7 mouse cellular contexts compared by ENCODE assay signal in genomic region chrX:164419471-164419939, GRCm38 (mm10). TPM values are rescaled to one million over a fixed set of nuclear protein-coding genes. Genes with fewer than 3 reads are reported as not detected.
A peak's percentile ranks its signal among the peaks of the same experiment; 100 is the strongest.
DNase-seq lines count a peak whose midpoint lies in the region; ATAC-seq and TF ChIP-seq lines count a peak whose summit lies in the region.

TSS of gene Piga (plus strand) at chrX:164419787.

- H3K27ac ChIP-seq in embryonic facial prominence, embryonic 12.5 days, result peak within 1 kb of the TSS; percentile 57; the same call in 1 of the 2 replicates
- peak within 1 kb of the TSS; percentile 77 for H3K27ac ChIP-seq in kidney, adult 2 months (ENCODE audit: insufficient read depth, low read depth, low read length)
- H3K27ac ChIP-seq in limb, embryonic 12.5 days, result peak within 1 kb of the TSS; percentile 53; the same call in 1 of the 2 replicates
- H3K27ac ChIP-seq in midbrain, embryonic 15.5 days, result peak within 1 kb of the TSS; percentile 54
- H3K27ac ChIP-seq in spleen, adult 2 months (ENCODE audit: insufficient read depth, low read length), result peak within 1 kb of the TSS; percentile 57

- peak; percentile 76 for TF ChIP-seq POLR2A in kidney, adult 2 months (IDR thresholded peaks at IDR 0.05; ENCODE audit: low read depth, low read length)
- TF ChIP-seq POLR2A in spleen, adult 2 months (IDR thresholded peaks at IDR 0.05; ENCODE audit: low read depth, low read length), result peak; percentile 20; the same call in 1 of the 2 replicates

- no peak for TF ChIP-seq CTCF in kidney, adult 2 months (conservative IDR thresholded peaks at IDR 0.05; ENCODE audit: insufficient read depth, insufficient read length, low read depth, low read length)
- TF ChIP-seq CTCF in spleen, adult 2 months (IDR thresholded peaks at IDR 0.05; ENCODE audit: extremely low read depth, insufficient read depth, insufficient read length, insufficient replicate concordance), result no peak

- no peaks in the 10 kb centered on the region for H3K36me3 ChIP-seq in embryonic facial prominence, embryonic 12.5 days
- peaks cover 1% of the 10 kb centered on the region; the same call in 1 of the 2 replicates for H3K36me3 ChIP-seq in kidney, adult 2 months (ENCODE audit: control insufficient read depth, insufficient read depth, low read length)
- peaks cover 15% of the 10 kb centered on the region; the same call in 1 of the 2 replicates for H3K36me3 ChIP-seq in limb, embryonic 12.5 days
- H3K36me3 ChIP-seq in midbrain, embryonic 15.5 days (replicated peaks), result no peaks in the 10 kb centered on the region
- peaks cover 4% of the 10 kb centered on the region for H3K36me3 ChIP-seq in spleen, adult 2 months (ENCODE audit: control insufficient read depth, insufficient read depth, low read length)

- 0 out of 2 replicates have a peak, but pooled peaks cover 2% of the 10 kb centered on the region for H3K27me3 ChIP-seq in embryonic facial prominence, embryonic 12.5 days
- no peaks in the 10 kb centered on the region for H3K27me3 ChIP-seq in kidney, adult 2 months (replicated peaks; ENCODE audit: control insufficient read depth, insufficient read depth, low read length)
- H3K27me3 ChIP-seq in limb, embryonic 12.5 days, result peaks cover 26% of the 10 kb centered on the region
- peaks cover 7% of the 10 kb centered on the region; the same call in 1 of the 2 replicates for H3K27me3 ChIP-seq in midbrain, embryonic 15.5 days (replicated peaks)
- no peaks in the 10 kb centered on the region for H3K27me3 ChIP-seq in spleen, adult 2 months (ENCODE audit: control insufficient read depth, insufficient read depth, low read length)

- peak within 1 kb of the TSS; percentile 54 for H3K9ac ChIP-seq in embryonic facial prominence, embryonic 12.5 days
- H3K9ac ChIP-seq in limb, embryonic 12.5 days (replicated peaks), result peak within 1 kb of the TSS; percentile 65
- peak within 1 kb of the TSS; percentile 57 for H3K9ac ChIP-seq in midbrain, embryonic 15.5 days

- H3K9me3 ChIP-seq in embryonic facial prominence, embryonic 12.5 days, result no peaks in the 10 kb centered on the region
- H3K9me3 ChIP-seq in limb, embryonic 12.5 days, result no peaks in the 10 kb centered on the region
- no peaks in the 10 kb centered on the region for H3K9me3 ChIP-seq in midbrain, embryonic 15.5 days

- WGBS in embryonic facial prominence, embryonic 12.5 days, result 15% methylated on average over 35 of the region's 40 CpGs
- 1% methylated on average over 38 of the region's 40 CpGs for WGBS in kidney, adult 2 months
- WGBS in limb, embryonic 12.5 days, result 15% methylated on average over 40 of the region's 40 CpGs
- 28% methylated on average over 37 of the region's 40 CpGs for WGBS in midbrain, embryonic 15.5 days
- 26% methylated on average over 40 of the region's 40 CpGs for WGBS in spleen, adult 2 months

- peak within 1 kb of the TSS; percentile 51 for H3K4me3 ChIP-seq in embryonic facial prominence, embryonic 12.5 days
- H3K4me3 ChIP-seq in kidney, adult 2 months (ENCODE audit: insufficient read depth, low read depth, low read length), result peak within 1 kb of the TSS; percentile 89
- peak within 1 kb of the TSS; percentile 54 for H3K4me3 ChIP-seq in limb, embryonic 12.5 days (replicated peaks)
- peak within 1 kb of the TSS; percentile 54 for H3K4me3 ChIP-seq in midbrain, embryonic 15.5 days
- peak within 1 kb of the TSS; percentile 63 for H3K4me3 ChIP-seq in spleen, adult 2 months (ENCODE audit: extremely low read depth, insufficient read depth, insufficient read length)

- H3K4me2 ChIP-seq in embryonic facial prominence, embryonic 12.5 days (replicated peaks), result peak within 1 kb of the TSS; percentile 50
- H3K4me2 ChIP-seq in limb, embryonic 12.5 days, result peak within 1 kb of the TSS; percentile 57
- peak within 1 kb of the TSS; percentile 50 for H3K4me2 ChIP-seq in midbrain, embryonic 15.5 days

- peak; percentile 100 for ATAC-seq in embryonic facial prominence, embryonic 12.5 days (ENCODE audit: insufficient number of reproducible peaks, insufficient read depth, low FRiP score, low TSS enrichment)
- ATAC-seq in limb, embryonic 12.5 days (ENCODE audit: insufficient number of reproducible peaks, insufficient read depth, low FRiP score, low TSS enrichment, low read depth), result peak; percentile 100
- ATAC-seq in midbrain, embryonic 15.5 days (replicated peaks), result peak; percentile 100

- peak; percentile 83 for DNase-seq in adrenal gland, postnatal 25 days
- peak; percentile 91 to 96 for DNase-seq in heart, adult 18-20 months
- peak; percentile 97 for DNase-seq in kidney, adult 2 months
- peak; percentile 83 to 91 for DNase-seq in spleen, adult 2 months (ENCODE audit: low read depth in 1 of 2, low spot score in 2 of 2)

- no peaks in the 10 kb centered on the region; the same call in 1 of the 2 replicates for H3K4me1 ChIP-seq in embryonic facial prominence, embryonic 12.5 days
- peaks cover 7% of the 10 kb centered on the region; the same call in 1 of the 2 replicates for H3K4me1 ChIP-seq in kidney, adult 2 months (ENCODE audit: control insufficient read depth, insufficient read depth, low read length)
- H3K4me1 ChIP-seq in limb, embryonic 12.5 days (replicated peaks), result peaks cover 7% of the 10 kb centered on the region
- peaks cover 5% of the 10 kb centered on the region for H3K4me1 ChIP-seq in midbrain, embryonic 15.5 days
- no peaks in the 10 kb centered on the region for H3K4me1 ChIP-seq in spleen, adult 2 months (ENCODE audit: control insufficient read depth, insufficient read depth, insufficient read length)

RNA-seq across cellular contexts. Expression of gene Piga, which starts in this region (rescaled TPM):
- 8.2 and 9.0 TPM in 2 replicates for total RNA-seq in adrenal gland, postnatal 25 days (2021)
- 16.0 and 16.5 TPM in 2 replicates for polyA plus RNA-seq in embryonic facial prominence, embryonic 12.5 days (2016; fragmentation: Nextera tagmentation; extraction: Ambion mirVana)
- 1 to 10 TPM; 2.1 to 2.8 TPM for total RNA-seq in heart, adult 18-20 months (2021)
- polyA plus RNA-seq in kidney, adult 2 months (2012; rRNA removed), result 3.2 and 3.8 TPM in 2 replicates
- 16.1 and 17.6 TPM in 2 replicates for polyA plus RNA-seq in limb, embryonic 12.5 days (2016; fragmentation: Nextera tagmentation; extraction: Ambion mirVana)
- 5.1 and 5.2 TPM in 2 replicates for polyA plus RNA-seq in midbrain, embryonic 15.5 days (2015; fragmentation: Nextera tagmentation; extraction: Ambion mirVana)
- polyA plus RNA-seq in spleen, adult 2 months (2012; rRNA removed), result 1.8 and 2.2 TPM in 2 replicates

Comparison
In these comparisons a context has a peak if more than half of its experiments do, and no peak if none do; other contexts are left out.
1. Peak in every context shown above with its lines: DNase-seq, ATAC-seq, H3K4me3 ChIP-seq and H3K27ac ChIP-seq.